Mouse (Mus musculus): ENCODE measurements at regions not wholly inside any gene's neighbourhood (a gene's known extent, or its start where the extent isn't known, plus 50 kb on each side); places are given as distances from the start of the nearest gene placed in this dataset.

DNA sequence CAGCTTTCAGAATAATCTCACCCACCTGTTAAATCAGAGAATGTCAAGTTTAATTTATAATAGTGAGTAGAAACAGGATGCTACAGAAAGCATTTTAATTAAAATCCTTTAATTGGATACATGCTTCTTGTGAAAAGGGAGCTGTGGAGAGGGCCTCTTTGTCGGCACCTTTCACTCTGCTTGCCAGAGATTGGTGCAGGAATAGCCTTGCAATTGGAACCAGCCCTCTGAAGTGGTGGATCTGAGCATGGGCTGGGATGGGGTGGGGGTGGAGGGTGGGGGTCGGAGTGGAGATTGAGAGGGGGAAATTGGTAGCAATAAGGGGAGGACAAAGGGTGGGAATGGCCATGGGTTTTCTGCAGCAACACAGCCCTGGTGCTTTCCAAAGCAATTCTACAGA, 207.2 kb downstream of the Tbx15 start:
- DNase-seq: no peak

DNA sequence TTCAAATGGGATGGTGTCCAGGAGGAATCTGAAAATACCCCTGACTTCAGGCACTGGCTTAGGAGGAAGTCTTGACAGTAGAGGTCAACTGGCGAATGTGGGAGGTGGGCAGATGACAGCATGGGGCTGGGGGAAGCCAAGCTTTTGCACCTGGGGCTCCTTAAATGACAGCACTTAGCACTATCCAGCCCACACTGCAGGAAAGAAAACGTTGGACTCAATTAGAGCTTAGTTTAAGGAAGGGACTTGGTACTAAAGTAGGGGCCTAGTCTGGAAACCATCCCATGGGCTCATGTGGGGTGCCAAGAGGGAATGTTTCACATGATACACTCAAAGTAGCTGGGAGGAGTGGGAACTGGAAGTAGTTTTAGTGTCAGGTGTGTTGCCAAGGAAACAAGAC, 207.6 kb downstream of the Tbx15 start:
- DNase-seq: no peak

DNA sequence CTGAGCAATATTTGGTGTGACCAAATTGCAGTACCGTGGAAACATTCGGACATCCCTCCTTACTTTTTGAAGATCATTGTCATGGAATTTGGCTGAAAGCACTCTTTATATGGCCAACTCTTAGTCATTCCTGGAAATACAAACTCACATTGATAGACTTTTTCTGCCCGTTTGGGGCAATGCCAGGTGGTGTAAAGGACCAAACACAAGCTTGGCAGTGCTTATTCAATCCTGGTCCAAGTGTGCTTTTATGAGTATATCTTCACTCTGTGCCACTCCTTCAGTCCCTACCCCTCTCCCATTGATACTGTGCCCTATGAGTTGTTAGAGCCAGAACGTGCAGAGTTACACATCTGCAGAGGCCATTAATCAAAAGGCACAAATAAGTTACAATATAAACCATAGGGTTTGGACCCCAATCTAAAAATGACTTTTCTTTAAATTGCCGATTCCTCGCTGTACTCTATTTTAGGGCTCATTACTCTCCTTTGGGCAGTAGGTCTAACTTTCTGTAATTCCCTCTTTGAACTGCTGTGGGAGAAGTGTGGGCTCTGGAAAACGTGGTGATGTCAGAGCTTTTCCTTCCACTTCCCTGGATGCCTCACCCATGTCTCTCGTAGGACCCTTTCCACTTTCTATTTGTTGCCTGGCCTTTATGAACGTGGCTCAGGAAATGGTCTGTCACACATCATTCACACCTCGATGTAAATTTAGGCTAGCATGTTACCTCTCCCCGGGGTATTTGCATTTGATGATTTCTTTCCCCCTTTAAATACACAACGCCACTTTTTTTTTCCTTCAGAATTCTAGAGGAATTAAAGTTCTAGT, 219.1 kb downstream of the Tbx15 start:
- no peak for DNase-seq

DNA sequence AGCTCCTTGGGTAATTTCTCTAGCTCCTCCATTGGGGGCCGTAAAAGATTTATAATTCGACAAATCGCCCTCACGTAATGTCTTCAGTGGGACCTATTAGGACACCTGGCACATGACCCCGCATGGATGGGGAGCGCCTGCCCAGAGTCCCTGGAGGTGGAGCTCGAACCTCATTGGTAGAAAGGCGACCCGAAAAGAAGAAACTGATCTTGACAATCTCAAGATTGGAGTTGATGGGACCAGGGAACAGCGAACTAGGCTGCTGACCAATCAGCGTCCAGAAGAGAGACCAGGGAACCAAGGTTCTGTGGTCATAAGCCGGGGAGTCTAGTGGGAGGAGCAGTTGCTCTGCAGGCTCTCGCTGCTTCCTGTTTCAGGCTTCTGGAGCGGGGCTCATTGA, 259.8 kb downstream of the Tbx15 start:
- peak in 1 of 2 experiments; percentile 11 for DNase-seq

DNA sequence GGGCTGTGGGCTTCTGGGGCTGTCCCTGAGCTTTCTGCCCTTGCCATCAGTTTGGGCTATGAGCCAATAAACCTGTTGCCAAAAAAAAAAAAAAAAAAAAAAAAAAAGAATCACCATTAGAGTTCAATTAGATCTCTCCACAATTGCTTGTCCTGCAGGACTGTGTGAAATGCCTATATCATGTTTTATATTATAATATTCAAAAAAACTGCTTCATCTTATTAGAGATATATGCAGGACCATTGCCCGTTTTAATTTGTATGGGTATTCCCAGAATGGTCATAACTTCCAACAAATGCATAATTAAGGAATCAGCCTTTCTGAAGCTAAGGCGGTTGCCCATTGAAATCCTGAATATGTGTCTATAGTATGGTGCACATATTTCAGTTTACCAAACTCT, 264.6 kb downstream of the Tbx15 start:
- no peak for DNase-seq

DNA sequence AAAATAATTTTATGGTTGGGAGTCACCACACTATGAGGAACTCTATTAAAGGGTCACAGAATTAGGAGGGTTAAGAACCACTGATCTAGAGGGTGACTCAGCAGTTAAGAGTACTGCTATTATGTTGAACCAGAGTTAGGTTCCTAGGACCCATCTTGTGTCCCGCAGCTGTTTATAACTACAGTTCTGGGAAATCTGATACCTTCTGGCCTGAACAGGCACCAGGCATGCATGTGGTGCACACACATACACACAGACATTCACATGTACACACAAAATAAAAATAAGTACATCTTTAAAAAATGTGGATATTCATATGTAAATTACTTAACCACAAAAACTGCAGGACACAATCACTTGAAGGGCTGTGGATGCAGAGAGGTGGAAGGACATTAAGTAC, 272.1 kb downstream of the Tbx15 start:
- DNase-seq: no peak

DNA sequence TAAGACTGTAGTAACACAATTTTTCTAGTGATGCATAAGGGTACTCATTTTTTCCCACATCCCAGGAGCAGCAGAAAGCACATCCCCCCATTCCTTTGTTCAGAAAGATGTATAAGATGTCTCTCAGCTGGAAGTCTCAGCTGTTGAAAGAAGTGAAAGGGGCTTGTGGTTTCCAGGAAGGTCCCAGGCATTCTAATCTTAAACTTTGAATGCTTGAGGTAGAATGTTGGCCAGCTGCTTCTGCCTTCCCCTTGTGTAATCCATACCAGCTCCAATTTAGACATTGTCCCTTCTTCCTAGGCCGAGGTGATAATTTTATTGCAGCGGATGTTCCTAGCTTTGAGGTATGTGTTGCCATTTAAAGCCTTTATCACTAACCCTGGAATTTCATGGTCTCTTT, 272.8 kb downstream of the Tbx15 start:
- DNase-seq: no peak

DNA sequence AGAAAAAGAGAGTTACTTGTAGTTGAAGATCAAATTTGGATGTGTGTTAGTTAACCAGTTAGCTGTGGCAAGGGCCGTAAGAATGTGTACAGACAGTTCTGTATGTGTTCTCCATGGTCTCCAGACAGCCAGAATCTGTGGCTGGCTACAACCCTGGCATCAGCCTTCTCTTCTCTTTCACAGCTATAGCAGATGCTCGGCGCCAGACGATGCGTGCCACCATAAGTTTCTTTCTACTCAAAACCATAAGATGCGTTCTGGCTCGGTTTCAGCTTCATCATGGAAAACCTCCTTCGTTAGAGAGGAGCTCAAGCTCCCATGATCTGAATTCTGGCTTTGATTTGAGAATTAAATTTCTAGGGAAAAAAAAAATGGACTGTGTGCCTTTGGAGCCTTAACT, 275.6 kb downstream of the Tbx15 start:
- DNase-seq: no peak

DNA sequence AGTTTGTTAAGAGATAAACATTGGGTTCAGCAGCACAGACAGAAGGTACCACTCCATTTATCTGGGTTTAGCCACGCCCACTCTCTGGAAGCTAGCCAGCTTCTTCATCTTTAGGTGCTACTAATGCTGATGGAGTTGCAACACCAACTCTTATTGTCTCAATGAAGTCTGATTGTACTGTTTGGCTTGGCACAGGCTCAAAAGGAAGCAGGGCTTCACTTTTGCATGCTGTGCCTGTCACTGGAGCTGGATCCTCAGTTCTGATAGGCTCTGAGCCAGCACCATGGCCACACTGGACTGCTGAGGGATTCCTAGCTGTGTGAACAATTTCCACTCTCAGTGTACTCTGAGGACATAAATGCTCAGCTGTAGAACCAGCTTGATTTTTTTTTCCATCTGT, 320.7 kb downstream of the Tbx15 start:
- no peak for DNase-seq

DNA sequence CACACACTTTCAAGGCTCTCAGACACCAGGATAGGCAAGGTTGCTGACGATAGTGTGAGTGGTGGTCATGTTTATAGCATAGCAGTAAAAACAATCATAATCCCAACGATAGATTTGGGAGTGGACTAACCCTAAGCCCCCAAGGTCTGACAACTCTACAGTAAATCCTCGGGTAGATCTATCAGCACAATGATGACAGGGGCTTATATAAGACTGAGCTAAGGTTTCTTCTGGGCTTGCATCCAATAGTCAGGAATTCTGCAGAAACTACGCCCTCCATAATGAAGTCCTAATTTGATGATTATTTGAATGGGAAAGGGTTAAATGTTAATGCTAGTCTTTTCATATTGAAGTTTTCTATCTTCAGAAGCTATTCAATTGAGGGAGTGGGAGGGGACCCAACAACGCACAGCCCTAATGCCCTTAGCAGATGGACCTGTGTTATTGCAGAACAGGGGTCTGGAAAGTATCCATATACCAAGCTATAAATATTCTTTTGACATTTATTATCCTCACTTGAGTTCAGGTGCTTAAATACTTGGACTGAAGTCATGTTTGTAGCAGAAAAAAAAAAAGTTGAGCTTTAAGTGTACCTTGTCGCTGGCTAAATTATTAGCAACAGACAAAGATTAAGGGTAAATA, 311.8 kb upstream of the Spag17 start:
- DNase-seq: no peak

DNA sequence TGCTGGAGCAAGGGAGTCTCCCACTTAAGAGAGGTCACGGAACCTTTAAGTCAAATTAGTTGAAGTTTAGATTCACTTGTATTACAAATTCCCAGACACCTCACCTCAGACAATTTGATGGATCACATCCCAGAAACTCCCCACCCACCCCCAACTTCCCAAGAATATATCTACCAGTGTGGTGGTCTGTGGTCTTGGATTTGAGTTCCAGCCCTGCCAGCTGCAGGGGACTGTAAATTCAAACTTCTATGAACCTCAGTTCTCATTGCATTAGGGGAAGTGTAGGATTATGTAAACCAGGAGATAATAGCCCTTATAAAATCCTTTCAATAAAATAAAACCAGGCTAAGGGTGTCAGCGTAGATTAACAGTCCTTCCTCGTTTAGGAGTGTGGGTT, 311.2 kb upstream of the Spag17 start:
- DNase-seq: no peak

DNA sequence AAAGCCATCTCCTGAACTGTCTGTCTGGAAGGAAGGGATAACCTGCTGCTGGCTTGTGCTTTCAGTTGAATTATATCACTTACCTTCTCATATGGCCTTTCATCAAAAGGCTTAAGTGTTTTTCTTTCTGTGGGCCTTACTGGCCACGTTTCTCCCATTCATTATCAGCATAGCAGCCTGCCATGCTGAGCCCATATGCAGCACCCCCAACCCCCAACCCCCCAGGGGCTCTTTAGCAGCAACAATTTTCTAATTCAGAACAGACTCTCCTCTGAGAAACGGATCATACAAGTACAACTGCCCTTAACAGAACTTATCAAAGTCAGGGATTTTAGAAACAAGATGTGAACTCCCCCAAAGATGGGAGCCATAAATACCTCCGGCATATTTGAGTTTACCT, 282.5 kb upstream of the Spag17 start:
- no peak for DNase-seq

DNA sequence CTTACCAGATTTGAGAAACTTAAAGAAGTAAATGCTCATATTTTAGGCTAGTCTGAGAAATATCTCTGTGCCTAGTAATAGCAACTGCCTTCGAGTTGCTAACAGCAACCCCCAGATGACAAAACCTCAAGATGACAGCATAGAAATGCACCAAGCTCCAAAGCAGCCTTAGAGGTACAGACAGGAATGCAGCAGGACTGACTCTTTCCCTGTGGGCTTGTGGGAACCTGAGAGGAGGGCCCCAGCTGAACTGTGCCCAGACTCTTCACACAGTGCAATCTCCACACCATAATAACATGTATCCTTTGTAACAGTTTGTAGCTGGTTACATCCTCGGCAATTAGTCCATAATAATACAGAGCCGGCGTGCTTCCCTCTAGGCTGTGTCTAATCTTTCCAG, 252.9 kb upstream of the Spag17 start:
- DNase-seq: no peak

DNA sequence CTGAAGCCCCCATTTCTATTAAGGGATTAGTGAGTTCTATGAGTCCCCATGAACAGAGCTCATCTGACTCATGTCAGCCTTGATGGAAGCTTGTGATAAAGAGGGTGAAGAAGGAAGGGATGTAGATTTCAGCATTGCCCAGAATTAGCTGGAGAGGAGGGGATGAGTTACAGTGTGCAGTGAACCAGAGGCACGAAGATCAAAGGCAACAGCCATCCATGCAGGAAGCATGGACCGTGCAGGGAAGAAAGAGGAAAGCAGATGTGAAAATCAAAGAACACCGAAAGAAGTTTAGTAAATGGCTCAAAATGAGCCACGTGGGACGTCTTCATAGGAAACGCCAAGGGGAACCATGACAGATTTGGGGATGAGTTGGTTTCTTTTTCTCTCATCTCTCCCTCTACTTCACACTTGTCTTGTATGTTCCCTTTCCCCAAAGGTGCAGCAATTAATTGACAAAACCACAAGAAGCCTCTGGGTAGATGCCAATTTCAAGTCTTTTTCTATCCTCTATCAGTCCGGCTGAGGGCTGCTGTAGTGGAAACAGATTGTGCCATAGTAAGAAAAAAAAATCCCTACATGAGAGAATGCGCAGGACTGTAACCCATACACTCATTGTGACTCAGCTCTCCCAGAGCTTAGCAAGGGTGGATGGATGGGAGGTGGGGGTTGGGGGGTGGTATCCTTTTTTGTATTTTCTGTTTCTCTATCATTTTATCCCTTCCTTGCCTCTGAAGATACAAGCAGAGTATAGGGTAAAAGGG, 243.7 kb upstream of the Spag17 start:
- DNase-seq: no peak

DNA sequence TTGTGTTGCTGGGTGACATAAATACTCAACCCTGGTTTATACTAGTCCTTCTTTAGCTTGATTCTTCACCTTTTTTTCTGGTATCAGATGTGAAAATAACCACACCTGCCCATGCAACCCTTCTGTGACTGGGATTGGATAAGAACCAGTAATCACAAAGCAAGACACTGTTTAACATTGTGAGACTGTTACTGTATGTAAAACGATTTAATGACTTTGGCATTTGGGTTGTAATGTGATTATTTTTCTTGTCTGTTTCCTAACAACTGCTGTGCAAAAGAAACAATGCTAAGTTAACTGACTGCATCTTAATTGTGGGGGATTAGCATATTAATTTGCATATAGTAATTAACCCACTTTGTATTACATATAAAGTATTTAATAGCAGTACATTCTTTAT, 240.3 kb upstream of the Spag17 start:
- no peak for DNase-seq

DNA sequence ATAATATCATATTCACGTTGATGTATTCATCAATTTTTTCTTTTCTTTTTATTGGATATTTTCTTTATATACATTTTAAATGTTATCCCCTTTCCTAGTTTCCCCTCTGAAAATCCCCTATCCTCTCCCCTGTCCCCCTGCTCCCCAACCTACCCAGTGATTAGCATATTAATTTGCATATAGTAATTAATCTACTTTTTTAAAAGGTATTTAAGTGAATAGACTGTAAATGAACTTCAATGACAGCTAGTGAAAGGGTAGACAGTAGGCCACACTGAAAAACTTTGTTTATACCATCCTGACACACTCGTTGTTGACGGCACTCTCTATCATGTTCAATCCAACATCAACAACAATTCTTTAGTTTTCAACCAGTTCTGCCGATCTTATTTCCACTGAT, 239.9 kb upstream of the Spag17 start:
- no peak for DNase-seq

DNA sequence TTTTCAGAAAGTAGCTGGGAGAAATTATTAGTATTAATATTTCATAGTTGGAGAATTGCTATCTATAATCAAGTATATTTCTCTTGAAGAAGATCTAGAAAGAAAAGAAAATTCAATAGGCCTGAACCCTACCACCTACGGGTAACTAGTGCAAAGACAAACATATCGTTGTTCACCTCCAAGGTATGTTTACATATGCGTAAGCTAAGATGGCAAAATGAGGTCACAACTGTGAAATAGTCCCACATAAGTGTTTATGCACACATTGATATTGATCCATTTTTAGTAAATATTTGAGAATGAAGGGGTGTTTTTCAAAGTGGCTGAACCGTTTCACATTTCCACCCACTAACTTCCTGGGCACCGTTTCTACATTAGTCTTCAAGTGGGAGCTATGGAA, 227.6 kb upstream of the Spag17 start:
- DNase-seq: no peak

DNA sequence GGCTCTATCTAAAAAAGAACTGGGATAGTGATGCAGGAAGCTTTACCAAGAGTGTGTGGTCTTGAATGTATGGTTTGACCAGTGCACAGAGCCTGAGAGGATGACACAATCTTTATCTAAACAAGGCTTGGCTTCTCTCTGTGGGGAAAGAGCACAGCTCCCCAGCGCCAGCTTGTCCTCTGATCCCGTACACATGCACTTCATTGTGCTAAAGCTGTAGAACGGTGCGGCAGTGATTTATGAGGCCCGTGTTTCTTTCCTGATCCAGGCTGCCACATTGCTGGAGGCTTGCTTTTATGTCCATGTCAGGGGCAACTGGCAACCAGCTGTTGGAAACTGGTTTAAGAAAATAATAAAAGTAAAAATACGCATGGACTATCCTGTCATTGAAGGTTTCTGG, 221.4 kb upstream of the Spag17 start:
- no peak for DNase-seq

DNA sequence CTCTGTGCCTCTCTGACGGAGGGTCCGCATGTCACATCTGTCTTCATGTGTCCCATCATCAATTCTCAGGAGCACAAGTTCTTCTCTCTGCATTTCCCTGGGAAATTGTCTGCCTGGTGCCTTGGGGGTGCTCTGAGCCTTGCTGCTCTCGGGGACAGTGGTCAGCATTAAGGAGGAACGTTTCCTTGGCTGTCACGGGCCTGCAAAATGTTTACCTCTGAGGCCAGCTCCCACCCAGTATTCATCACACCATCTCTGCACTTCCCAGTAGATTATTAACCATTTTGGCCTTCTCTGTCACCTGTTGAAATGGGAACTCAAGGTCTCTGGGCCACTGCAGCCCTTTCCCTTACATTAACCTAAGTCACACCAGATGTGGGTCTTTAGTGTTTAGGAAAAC, 219.8 kb upstream of the Spag17 start:
- no peak for DNase-seq

DNA sequence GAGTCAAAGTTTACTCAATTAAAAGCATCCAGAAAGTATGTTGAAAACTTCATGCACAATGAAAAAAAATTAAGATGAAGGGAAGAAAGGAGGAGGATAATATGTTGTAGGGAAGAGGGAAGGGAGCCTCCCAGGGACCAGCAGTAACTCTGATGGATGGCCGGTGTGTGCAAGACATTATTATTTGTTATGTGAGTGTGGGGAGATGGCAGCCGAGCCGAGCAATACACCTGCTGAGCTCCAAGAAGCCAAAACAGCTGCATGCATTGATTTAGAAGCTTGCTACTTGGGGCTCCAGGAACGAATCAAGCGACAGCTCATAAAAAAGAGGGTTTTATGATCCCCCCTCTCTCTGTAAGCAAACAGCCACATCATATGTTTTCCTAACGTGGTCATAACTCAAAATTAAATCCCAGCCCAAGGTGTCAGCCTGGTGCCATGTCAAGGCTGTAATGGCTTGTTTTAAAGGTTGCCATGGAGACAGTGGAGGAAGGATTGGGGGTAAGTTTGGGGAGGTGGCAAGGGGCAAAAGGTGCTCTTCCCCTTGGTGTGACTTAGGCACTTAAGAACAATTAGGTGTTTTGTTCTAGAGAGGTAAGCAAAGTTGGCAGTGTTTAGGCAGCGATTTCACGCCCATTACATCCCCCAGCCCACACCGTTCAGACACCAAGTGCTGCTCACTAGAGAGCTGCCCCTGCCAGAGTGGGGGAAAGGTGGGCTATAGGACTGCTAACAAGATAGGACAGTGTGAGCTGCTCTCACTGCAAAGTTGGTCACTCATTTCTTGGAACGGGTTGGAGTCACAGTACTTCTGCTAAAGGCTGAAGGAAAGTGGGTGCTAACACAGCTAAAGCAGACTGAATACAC, 219.1 kb upstream of the Spag17 start:
- no peak for DNase-seq

DNA sequence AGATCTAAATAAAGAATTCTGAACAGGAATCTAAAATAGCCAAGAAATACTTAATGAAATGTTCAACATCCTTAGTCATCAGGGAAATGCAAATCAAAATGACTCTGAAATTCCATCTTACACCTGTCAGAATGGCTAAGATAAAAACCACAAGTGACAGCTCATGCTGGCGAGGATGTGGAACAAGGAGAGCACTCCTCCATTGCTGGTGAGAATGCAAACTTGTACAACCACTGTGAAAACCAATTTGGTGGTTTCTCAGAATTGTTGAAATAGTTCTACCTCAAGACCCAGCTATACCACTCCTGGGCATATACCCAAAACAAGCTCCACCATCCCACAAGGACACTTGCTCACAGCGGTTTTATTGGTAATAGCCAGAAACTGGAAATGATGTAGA, 211.1 kb upstream of the Spag17 start:
- DNase-seq: no peak

DNA sequence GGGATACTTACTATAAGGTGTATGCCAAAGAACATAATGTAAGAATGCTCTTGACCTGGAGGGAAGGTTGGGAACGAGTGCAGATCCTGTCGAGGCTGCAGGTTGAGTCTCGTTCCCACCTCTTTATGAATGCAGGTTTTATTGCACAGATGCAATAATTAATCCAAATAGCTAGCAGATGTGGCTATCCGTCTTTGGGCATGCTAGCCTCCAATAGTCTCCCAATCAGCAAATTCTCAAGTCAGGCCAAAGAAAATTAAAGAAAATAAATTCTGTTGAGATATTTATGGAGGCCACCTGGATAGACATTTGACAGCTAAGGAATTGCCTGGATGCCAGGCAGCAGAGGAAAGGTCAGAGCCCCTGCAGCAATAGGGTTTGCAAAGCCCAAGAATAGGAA, 175.7 kb upstream of the Spag17 start:
- DNase-seq: no peak

DNA sequence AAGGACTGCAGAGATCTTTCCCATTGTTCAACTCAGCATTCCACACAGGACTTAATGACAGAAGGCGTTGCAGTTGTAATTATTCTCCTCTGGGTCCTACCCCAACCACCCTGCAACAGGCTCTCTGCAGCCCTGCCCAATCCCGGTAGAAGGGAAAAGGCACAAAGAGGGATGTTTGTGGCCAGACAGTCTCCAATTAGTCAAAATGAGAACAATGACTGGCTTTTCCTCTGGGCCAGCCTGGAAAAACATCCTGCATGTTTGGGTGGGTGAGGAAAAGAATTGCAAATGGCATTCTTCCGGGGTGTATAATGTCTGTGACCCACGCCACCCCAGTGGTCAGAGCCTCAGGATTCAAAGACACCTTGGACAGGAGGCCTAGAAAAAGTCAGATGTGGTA, 168.8 kb upstream of the Spag17 start:
- no peak for DNase-seq
